In genomic region chr19:4497263-4497973, GRCm38 (mm10) we compare ENCODE assay signal across 8 mouse cellular contexts. TPM values are rescaled to one million over a fixed set of nuclear protein-coding genes. Genes with fewer than 3 reads are reported as not detected.
A peak's percentile ranks its signal among the peaks of the same experiment; 100 is the strongest.
DNase-seq lines count a peak whose midpoint lies in the region; ATAC-seq and TF ChIP-seq lines count a peak whose summit lies in the region.

No protein-coding gene starts in this region.

- ATAC-seq in Patski: peak; percentile 18
- peak; percentile 52; the same call in 1 of the 2 replicates for ATAC-seq in forebrain, embryonic 16.5 days
- ATAC-seq in hindbrain, embryonic 12.5 days (ENCODE audit: low FRiP score): peak; percentile 60

- CTCF ChIA-PET in Patski (lab: Charles Lee): interaction anchor here (0.7 to 2.6 kb wide), 15 partner anchors 18 to 246 kb away, joined by 3 to 9 read pairs (median 3); partner anchors contain the start of gene Rce1

- no peaks in the 10 kb centered on the region for H3K36me3 ChIP-seq in forebrain, embryonic 16.5 days (ENCODE audit: control insufficient read depth, insufficient read depth)
- H3K36me3 ChIP-seq in hindbrain, embryonic 12.5 days: no peaks in the 10 kb centered on the region

- DNase-seq in Patski (ENCODE audit: low read depth, low spot score): no peak
- peak; percentile 75 for DNase-seq in cerebellum, adult 8-10 months
- peak; percentile 66 to 68 for DNase-seq in layer of hippocampus, postnatal 14 days (ENCODE audit: low spot score in 2 of 2)
- DNase-seq in lung, postnatal 36 days: peak; percentile 87
- DNase-seq in right cerebral cortex, adult 2 months (ENCODE audit: low spot score in 2 of 2): peak; percentile 76 to 79
- peak; percentile 51 to 77 for DNase-seq in urinary bladder, postnatal 36 days (ENCODE audit: low spot score in 2 of 2)

- in situ Hi-C loops in Patski (cut with MboI; ENCODE audit: low pct_unique_long_range_greater_than_20kb): loop anchor here (5.0 kb wide), 2 partner anchors 130 to 245 kb away; partner anchors contain the start of gene Rce1

- TF ChIP-seq CTCF in Patski (IDR thresholded peaks at IDR 0.05): peak; percentile 96

- 0 out of 2 replicates have a peak overlapping the region, but pooled peaks have one; percentile 22 for H3K9ac ChIP-seq in forebrain, embryonic 16.5 days (replicated peaks; ENCODE audit: low read depth, low read length)
- peak overlapping the region; percentile 9; the same call in 1 of the 2 replicates for H3K9ac ChIP-seq in hindbrain, embryonic 12.5 days

- H3K27me3 ChIP-seq in Patski: no peaks in the 10 kb centered on the region
- no peaks in the 10 kb centered on the region for H3K27me3 ChIP-seq in forebrain, embryonic 16.5 days (replicated peaks; ENCODE audit: control insufficient read depth, insufficient read depth, low read length)
- H3K27me3 ChIP-seq in hindbrain, embryonic 12.5 days: no peaks in the 10 kb centered on the region; the same call in 1 of the 2 replicates

- no peak overlapping the region for H3K4me3 ChIP-seq in forebrain, embryonic 16.5 days (replicated peaks; ENCODE audit: low read length)
- H3K4me3 ChIP-seq in hindbrain, embryonic 12.5 days: no peak overlapping the region

- POLR2A ChIA-PET in Patski (lab: Charles Lee): interaction anchor here (0.6 to 0.9 kb wide), 2 partner anchors 8 to 60 kb away, joined by 3 read pairs; no protein-coding TSS in a partner anchor

- peaks cover 4% of the 10 kb centered on the region for H3K4me1 ChIP-seq in forebrain, embryonic 16.5 days (replicated peaks; ENCODE audit: control insufficient read depth, insufficient read depth, low read length)
- H3K4me1 ChIP-seq in hindbrain, embryonic 12.5 days: peaks cover 11% of the 10 kb centered on the region

- H3K4me2 ChIP-seq in forebrain, embryonic 16.5 days (ENCODE audit: low read length): no peak overlapping the region
- peak overlapping the region; percentile 13; the same call in 1 of the 2 replicates for H3K4me2 ChIP-seq in hindbrain, embryonic 12.5 days (replicated peaks)

- WGBS in forebrain, embryonic 16.5 days: 5% methylated on average over 4 of the region's 4 CpGs
- WGBS in hindbrain, embryonic 12.5 days: 6% methylated on average over 4 of the region's 4 CpGs

- no peaks in the 10 kb centered on the region for H3K9me3 ChIP-seq in forebrain, embryonic 16.5 days (ENCODE audit: control insufficient read depth, low read length)
- no peaks in the 10 kb centered on the region for H3K9me3 ChIP-seq in hindbrain, embryonic 12.5 days (replicated peaks)

- H3K27ac ChIP-seq in forebrain, embryonic 16.5 days (ENCODE audit: low read length): no peak overlapping the region
- H3K27ac ChIP-seq in hindbrain, embryonic 12.5 days: no peak overlapping the region

RNA-seq across cellular contexts. Expression of gene 2010003K11Rik, which starts 1.0 kb away (rescaled TPM):
- 0.05 TPM for polyA plus RNA-seq in Patski (2021)
- polyA plus RNA-seq in forebrain, embryonic 16.5 days (2015; fragmentation: Nextera tagmentation; extraction: Ambion mirVana): not detected in 2 replicates
- not detected in 2 replicates for polyA plus RNA-seq in hindbrain, embryonic 12.5 days (2016; fragmentation: Nextera tagmentation; extraction: Ambion mirVana)
- not detected for total RNA-seq in layer of hippocampus, postnatal 14 days (2021)

RNA-seq across cellular contexts. Expression of gene Pcx, which starts 12.9 kb away (rescaled TPM):
- polyA plus RNA-seq in Patski (2021): 21.5 TPM
- polyA plus RNA-seq in forebrain, embryonic 16.5 days (2015; fragmentation: Nextera tagmentation; extraction: Ambion mirVana): 30.6 and 33.3 TPM in 2 replicates
- polyA plus RNA-seq in hindbrain, embryonic 12.5 days (2016; fragmentation: Nextera tagmentation; extraction: Ambion mirVana): 24.8 and 25.2 TPM in 2 replicates
- total RNA-seq in layer of hippocampus, postnatal 14 days (2021): 10 to 100 TPM; 56.6 to 63.9 TPM

RNA-seq across cellular contexts. Expression of gene Syt12, which starts 20.2 kb away (rescaled TPM):
- 25.2 TPM for polyA plus RNA-seq in Patski (2021)
- polyA plus RNA-seq in forebrain, embryonic 16.5 days (2015; fragmentation: Nextera tagmentation; extraction: Ambion mirVana): 1.8 and 2.2 TPM in 2 replicates
- 1.5 and 1.7 TPM in 2 replicates for polyA plus RNA-seq in hindbrain, embryonic 12.5 days (2016; fragmentation: Nextera tagmentation; extraction: Ambion mirVana)
- 10 to 100 TPM; 34.7 to 37.7 TPM for total RNA-seq in layer of hippocampus, postnatal 14 days (2021)

RNA-seq across cellular contexts. Expression of gene Rhod, which starts 58.2 kb away (rescaled TPM):
- polyA plus RNA-seq in Patski (2021): 108 TPM
- polyA plus RNA-seq in forebrain, embryonic 16.5 days (2015; fragmentation: Nextera tagmentation; extraction: Ambion mirVana): 5.3 and 5.7 TPM in 2 replicates
- polyA plus RNA-seq in hindbrain, embryonic 12.5 days (2016; fragmentation: Nextera tagmentation; extraction: Ambion mirVana): 15.3 and 16.4 TPM in 2 replicates
- 1 to 10 TPM; 2.0 to 2.2 TPM for total RNA-seq in layer of hippocampus, postnatal 14 days (2021)
